Mouse (Mus musculus): Measurements from ENCODE around the gene Gm49384. TPM values are rescaled to one million over a fixed set of nuclear protein-coding genes. Genes with fewer than 3 reads are reported as not detected.
A peak's percentile ranks its signal among the peaks of the same experiment; 100 is the strongest.

Gm49384 gene
- polyA plus RNA-seq, 1 experiment from 2014 or later, result 11.6 TPM

DNA sequence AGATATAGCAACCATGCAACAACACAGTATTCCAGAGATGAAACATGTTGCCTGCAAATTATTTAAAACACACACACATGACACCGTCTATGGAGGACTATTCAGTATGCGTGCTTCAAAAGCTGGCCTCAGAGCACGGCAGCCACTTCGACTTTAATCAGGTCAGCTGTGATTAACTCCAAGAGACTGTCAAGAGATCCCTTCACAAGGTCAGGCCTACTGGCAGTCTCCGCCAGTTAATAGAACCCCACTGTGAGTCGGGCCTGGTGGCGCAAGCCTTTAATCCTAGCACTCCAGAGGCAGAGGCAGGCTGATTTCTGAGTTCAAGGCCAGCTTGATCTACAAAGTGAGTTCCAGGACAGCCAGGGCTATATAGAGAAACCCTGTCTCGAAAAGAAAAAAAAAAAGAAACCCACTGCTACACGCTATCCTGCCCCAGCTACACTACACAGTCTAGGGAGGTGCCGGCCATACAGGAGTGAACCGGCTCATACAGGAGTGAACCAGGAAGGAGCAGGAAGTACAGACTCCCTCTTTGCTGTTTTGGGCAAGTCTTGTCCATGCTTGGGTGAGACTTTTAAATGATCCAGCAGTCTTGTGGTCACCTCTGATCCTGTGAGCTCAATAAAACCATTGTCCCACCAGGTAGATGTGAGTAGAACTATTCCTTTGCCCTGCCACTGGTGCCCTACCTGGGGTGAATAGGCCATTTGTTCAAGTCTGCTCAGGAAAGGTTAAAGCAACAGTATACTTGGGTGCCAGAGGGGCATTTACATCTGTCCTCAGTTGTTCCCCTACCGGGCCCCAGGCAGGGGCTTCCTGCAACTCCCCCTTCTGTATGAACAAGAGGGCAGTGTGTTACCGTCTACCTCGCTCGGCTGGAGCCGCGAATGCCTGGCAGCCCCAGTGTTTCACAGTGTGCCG lies 6.3 kb upstream of the Gm49384 start:
- no peak for ATAC-seq
- Histone ChIP-seq H3K27me3 (replicated peaks; ENCODE audit: control insufficient read depth, insufficient read depth, low read length) (no peaks in the 10 kb centered on the region), H3K4me3 (ENCODE audit: low read length) (no peak overlapping the region), H3K36me3 (ENCODE audit: control insufficient read depth, insufficient read depth, low read length) (no peaks in the 10 kb centered on the region), H3K4me1 (ENCODE audit: control insufficient read depth, insufficient read depth, low read depth, low read length) (no peaks in the 10 kb centered on the region), H3K9me3 (ENCODE audit: control insufficient read depth, low read length) (no peaks in the 10 kb centered on the region), H3K4me2 (ENCODE audit: low read length) (no peak overlapping the region), H3K27ac (ENCODE audit: low read depth, low read length) (no peak overlapping the region), H3K9ac (ENCODE audit: low read depth, low read length) (no peak overlapping the region)
- WGBS, result 91% methylated on average over 18 of the region's 18 CpGs

DNA sequence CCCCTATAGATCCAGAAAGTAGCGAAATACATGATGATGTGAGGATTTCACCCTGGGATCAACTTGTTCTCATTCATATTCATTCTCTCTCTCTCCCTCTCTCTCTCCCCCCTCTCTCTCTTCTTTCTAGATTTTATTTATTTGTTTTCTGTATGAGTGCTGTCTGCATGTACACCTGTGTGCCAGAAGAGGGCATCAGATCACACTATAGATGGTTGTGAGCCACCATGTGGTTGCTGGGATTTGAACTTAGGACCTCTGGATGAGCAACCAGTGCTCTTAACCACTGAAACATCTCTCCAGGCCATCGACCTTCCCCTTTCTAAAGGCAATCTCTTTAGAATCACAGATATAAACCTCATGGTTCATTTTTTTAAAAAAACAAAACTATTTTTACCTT lies 4.5 kb upstream of the Gm49384 start:
- no peak for ATAC-seq
- Histone ChIP-seq H3K27ac (ENCODE audit: low read depth, low read length) (no peak overlapping the region), H3K9ac (ENCODE audit: low read depth, low read length) (no peak overlapping the region), H3K27me3 (replicated peaks; ENCODE audit: control insufficient read depth, insufficient read depth, low read length) (no peaks in the 10 kb centered on the region), H3K4me1 (ENCODE audit: control insufficient read depth, insufficient read depth, low read depth, low read length) (0 out of 2 replicates have a peak, but pooled peaks cover 3% of the 10 kb centered on the region), H3K4me2 (ENCODE audit: low read length) (no peak overlapping the region), H3K4me3 (ENCODE audit: low read length) (no peak overlapping the region), H3K36me3 (ENCODE audit: control insufficient read depth, insufficient read depth, low read length) (no peaks in the 10 kb centered on the region), H3K9me3 (ENCODE audit: control insufficient read depth, low read length) (no peaks in the 10 kb centered on the region)
- WGBS, result 92% methylated on average over 2 of the region's 2 CpGs

DNA sequence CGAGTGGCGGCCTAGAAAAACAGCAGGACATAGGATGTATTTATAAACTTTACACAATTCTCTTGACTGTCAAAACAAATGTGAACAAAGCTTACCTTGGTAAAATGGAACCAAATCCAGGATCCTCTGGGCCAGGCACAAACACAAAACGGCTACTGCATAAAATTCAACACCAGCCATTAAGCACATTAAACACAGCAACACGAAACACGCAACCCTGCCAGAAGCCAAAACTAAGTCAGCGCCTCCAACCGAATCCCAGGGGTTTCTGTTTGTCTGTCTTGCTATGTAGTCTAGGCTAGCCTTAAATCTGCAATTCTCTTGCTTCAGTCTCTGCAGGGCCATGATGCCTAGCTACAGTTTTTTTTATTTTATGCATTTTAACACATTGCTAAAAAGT lies 3.9 kb upstream of the Gm49384 start:
- Histone ChIP-seq H3K9me3 (ENCODE audit: control insufficient read depth, low read length) (no peaks in the 10 kb centered on the region), H3K9ac (ENCODE audit: low read depth, low read length) (no peak overlapping the region), H3K4me2 (ENCODE audit: low read length) (no peak overlapping the region), H3K27me3 (replicated peaks; ENCODE audit: control insufficient read depth, insufficient read depth, low read length) (no peaks in the 10 kb centered on the region), H3K4me1 (ENCODE audit: control insufficient read depth, insufficient read depth, low read depth, low read length) (0 out of 2 replicates have a peak, but pooled peaks cover 3% of the 10 kb centered on the region), H3K27ac (ENCODE audit: low read depth, low read length) (no peak overlapping the region), H3K36me3 (ENCODE audit: control insufficient read depth, insufficient read depth, low read length) (no peaks in the 10 kb centered on the region), H3K4me3 (ENCODE audit: low read length) (no peak overlapping the region)
- no peak for ATAC-seq
- 97% methylated on average over 7 of the region's 7 CpGs for WGBS

DNA sequence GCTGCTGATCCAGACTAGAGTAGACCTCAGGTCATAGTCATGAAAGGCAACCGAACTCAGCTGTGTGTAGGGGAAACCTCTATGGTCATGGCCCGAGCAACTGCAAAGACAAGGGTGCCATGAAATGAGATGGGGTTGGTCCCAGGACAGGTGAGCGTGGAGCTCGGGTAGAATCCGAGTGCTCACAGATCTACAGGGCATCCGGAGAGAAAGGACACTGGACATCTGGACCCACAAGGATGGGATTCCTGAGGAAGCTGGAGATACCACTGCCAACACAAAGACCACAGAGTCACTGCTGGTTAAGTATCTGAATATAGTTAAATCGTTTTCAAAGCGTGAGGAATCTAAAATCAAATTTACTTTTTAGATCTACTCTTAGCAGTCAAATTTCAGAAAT lies 3.3 kb upstream of the Gm49384 start:
- 0 out of 2 replicates have a peak, but pooled peaks cover 3% of the 10 kb centered on the region for H3K4me1 ChIP-seq (ENCODE audit: control insufficient read depth, insufficient read depth, low read depth, low read length)
- 94% methylated on average over 8 of the region's 8 CpGs for WGBS
- H3K4me2 ChIP-seq (ENCODE audit: low read length), result no peak overlapping the region
- no peak overlapping the region for H3K27ac ChIP-seq (ENCODE audit: low read depth, low read length)
- H3K9me3 ChIP-seq (ENCODE audit: control insufficient read depth, low read length), result no peaks in the 10 kb centered on the region
- H3K9ac ChIP-seq (ENCODE audit: low read depth, low read length), result no peak overlapping the region
- ATAC-seq, result no peak
- no peaks in the 10 kb centered on the region for H3K36me3 ChIP-seq (ENCODE audit: control insufficient read depth, insufficient read depth, low read length)
- no peaks in the 10 kb centered on the region for H3K27me3 ChIP-seq (replicated peaks; ENCODE audit: control insufficient read depth, insufficient read depth, low read length)
- H3K4me3 ChIP-seq (ENCODE audit: low read length), result no peak overlapping the region

DNA sequence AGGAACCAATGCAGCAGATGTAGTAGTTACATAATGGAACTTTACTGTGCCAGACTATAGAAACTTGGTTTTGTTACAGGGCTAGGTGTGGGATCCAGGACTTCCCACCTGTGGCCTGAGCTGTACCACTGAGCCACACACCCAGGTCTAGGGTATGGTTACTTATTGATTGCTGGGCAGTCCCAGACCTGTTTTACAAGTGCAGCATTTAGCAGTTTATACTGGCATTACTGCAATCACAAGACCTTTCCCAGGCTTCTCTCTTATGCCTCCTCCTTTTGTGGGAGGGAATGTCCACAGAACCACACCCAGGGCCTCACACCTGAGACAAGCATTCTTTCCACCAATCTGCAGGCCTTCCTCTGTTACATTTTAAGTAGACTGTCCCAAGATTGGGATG lies 5.1 kb downstream of the Gm49384 start:
- Histone ChIP-seq H3K4me3 (ENCODE audit: low read length) (no peak overlapping the region), H3K27me3 (replicated peaks; ENCODE audit: control insufficient read depth, insufficient read depth, low read length) (no peaks in the 10 kb centered on the region), H3K36me3 (ENCODE audit: control insufficient read depth, insufficient read depth, low read length) (0 out of 2 replicates have a peak, but pooled peaks cover 4% of the 10 kb centered on the region), H3K9me3 (ENCODE audit: control insufficient read depth, low read length) (no peaks in the 10 kb centered on the region), H3K27ac (ENCODE audit: low read depth, low read length) (no peak overlapping the region), H3K9ac (ENCODE audit: low read depth, low read length) (no peak overlapping the region; the same call in 1 of the 2 replicates), H3K4me2 (ENCODE audit: low read length) (peak overlapping the region; percentile 17), H3K4me1 (ENCODE audit: control insufficient read depth, insufficient read depth, low read depth, low read length) (peaks cover 22% of the 10 kb centered on the region)
- no peak for ATAC-seq

DNA sequence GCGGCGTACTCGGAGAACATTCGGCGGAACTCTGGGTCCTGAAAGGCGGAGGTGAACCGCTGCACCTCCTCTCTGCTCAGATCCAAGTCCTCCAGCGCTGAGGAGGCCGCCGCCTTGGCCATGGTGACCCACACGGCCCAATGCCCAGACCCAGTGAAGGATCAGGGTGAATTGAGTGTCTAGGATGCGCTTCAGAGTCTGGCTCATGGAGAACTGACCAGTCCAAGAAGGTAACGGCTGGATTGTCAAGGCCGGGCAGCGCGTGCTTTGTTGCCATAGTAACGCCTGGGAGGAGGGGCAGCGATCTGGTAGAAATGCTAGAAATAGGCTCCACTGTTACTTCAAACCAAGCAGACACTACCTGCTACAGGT lies 5.9 kb downstream of the Gm49384 start, which contains the start of gene Dnaaf2:
Dnaaf2 (minus strand) TSS at position 266 of the 372 bp plus-strand sequence.
- ATAC-seq, result peak; percentile 44
- peaks cover 22% of the 10 kb centered on the region for H3K4me1 ChIP-seq (ENCODE audit: control insufficient read depth, insufficient read depth, low read depth, low read length)
- H3K9me3 ChIP-seq (ENCODE audit: control insufficient read depth, low read length), result no peaks in the 10 kb centered on the region
- WGBS, result 0% methylated on average over 18 of the region's 18 CpGs
- H3K27me3 ChIP-seq (replicated peaks; ENCODE audit: control insufficient read depth, insufficient read depth, low read length), result no peaks in the 10 kb centered on the region
- H3K9ac ChIP-seq (ENCODE audit: low read depth, low read length), result peak within 1 kb of the TSS; percentile 90
- H3K4me2 ChIP-seq (ENCODE audit: low read length), result peak within 1 kb of the TSS; percentile 92
- H3K27ac ChIP-seq (ENCODE audit: low read depth, low read length), result peak within 1 kb of the TSS; percentile 93
- peak within 1 kb of the TSS; percentile 99 for H3K4me3 ChIP-seq (ENCODE audit: low read length)
- 0 out of 2 replicates have a peak, but pooled peaks cover 4% of the 10 kb centered on the region for H3K36me3 ChIP-seq (ENCODE audit: control insufficient read depth, insufficient read depth, low read length)

DNA sequence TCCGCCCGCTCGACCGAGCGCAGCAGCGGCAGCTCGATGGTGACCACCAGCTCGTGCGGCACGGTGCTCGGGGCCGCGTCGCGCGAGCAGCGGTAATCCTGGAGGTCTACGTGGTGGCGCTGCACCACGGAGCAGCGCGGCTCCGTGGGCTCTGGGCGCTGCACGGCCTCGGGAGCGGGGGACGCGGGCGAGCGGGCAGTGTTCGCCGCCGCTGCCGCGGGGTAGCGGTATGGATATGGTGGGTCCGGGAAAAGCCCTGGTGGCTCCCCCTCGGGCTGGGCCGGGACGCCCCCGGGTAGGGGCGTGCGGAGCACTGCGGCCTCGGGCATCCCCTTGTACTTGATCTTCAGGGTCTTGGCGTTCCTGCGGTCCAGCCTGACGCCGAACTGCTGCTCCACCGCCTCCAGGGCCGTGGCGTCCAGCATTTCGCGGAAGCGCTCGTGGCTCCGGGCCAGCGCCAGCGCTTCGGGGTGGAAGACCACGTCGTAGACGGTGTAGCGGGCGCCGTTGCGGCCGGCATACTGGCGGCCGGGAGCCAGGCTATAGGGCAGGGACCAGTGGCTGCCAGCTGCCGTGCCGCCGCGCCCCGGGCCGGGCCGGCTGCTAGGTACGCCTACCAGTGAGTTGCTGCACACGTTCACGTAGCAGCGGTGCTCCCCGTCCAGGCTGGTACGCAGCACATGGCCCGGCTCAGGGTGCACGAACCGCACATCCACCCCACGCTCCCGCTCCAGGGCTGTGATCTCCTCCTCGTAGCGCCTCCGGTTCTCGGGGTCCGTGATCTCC lies 6.5 kb downstream of the Gm49384 start:
- Histone ChIP-seq H3K4me1 (ENCODE audit: control insufficient read depth, insufficient read depth, low read depth, low read length) (peaks cover 22% of the 10 kb centered on the region), H3K36me3 (ENCODE audit: control insufficient read depth, insufficient read depth, low read length) (0 out of 2 replicates have a peak, but pooled peaks cover 4% of the 10 kb centered on the region), H3K27ac (ENCODE audit: low read depth, low read length) (peak overlapping the region; percentile 93), H3K4me3 (ENCODE audit: low read length) (peak overlapping the region; percentile 99), H3K4me2 (ENCODE audit: low read length) (peak overlapping the region; percentile 92), H3K9me3 (ENCODE audit: control insufficient read depth, low read length) (no peaks in the 10 kb centered on the region), H3K27me3 (replicated peaks; ENCODE audit: control insufficient read depth, insufficient read depth, low read length) (no peaks in the 10 kb centered on the region), H3K9ac (ENCODE audit: low read depth, low read length) (peak overlapping the region; percentile 90)
- ATAC-seq, result peak; percentile 80
- WGBS, result under 1% methylated on average over 91 of the region's 94 CpGs

DNA sequence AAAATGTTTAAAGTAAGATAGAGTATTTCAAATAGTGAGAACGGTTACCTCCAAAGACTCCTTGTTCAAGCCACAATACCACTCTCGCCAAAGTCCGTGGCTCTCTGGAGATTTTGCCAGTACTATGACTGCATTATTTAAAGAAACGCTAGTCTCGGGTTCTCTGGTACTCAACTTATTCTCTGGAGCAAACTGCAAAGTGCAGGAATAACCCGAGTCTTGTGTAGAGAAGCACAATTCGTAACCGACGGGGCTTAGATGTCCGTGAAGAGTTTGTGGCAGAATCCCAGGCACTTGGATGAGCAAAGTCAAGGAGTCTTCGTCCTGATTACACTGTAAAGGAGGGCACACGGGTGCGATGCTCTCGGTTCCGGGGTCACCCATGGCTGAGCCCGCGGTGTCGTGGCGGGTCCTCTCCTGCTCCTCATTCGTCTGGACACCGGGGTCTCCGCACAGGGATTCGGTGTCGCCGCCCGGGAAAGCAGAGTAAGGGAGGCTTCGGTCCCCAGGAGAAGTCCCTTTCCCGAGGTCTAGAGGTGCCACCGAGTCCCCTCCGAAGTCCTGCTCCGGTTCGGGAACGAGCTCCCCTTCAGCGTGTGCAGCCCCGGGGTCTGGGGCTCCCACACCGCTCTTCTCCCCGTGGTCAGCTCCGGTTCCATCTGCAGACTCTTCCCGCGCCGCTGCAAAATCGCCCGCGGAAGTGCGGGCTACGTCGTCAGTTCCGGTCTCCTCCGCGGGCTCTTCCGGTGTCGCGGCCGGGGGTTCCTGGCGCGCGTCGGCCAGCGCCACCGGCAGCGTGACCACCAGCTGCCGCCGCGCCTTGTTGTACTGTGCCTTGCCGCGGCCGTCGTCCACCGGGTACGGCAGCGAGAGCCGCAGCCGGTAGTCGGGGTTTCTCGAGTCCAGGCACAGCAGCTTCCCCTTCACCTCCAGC lies 7.4 kb downstream of the Gm49384 start, which contains the start of gene Gm49383:
Gm49383 (minus strand) TSS at position 661 of the 934 bp plus-strand sequence.
- Histone ChIP-seq H3K9me3 (ENCODE audit: control insufficient read depth, low read length) (no peaks in the 10 kb centered on the region), H3K4me2 (ENCODE audit: low read length) (peak within 1 kb of the TSS; percentile 92), H3K4me1 (ENCODE audit: control insufficient read depth, insufficient read depth, low read depth, low read length) (peaks cover 22% of the 10 kb centered on the region), H3K27me3 (replicated peaks; ENCODE audit: control insufficient read depth, insufficient read depth, low read length) (no peaks in the 10 kb centered on the region), H3K36me3 (ENCODE audit: control insufficient read depth, insufficient read depth, low read length) (0 out of 2 replicates have a peak, but pooled peaks cover 4% of the 10 kb centered on the region), H3K27ac (ENCODE audit: low read depth, low read length) (peak within 1 kb of the TSS; percentile 93), H3K4me3 (ENCODE audit: low read length) (peak within 1 kb of the TSS; percentile 99), H3K9ac (ENCODE audit: low read depth, low read length) (peak within 1 kb of the TSS; percentile 90)
- ATAC-seq, result peak; percentile 85
- WGBS, result under 1% methylated on average over 75 of the region's 75 CpGs
